Mouse (Mus musculus): ENCODE results near the gene Cad.

Gene Cad

DNA sequence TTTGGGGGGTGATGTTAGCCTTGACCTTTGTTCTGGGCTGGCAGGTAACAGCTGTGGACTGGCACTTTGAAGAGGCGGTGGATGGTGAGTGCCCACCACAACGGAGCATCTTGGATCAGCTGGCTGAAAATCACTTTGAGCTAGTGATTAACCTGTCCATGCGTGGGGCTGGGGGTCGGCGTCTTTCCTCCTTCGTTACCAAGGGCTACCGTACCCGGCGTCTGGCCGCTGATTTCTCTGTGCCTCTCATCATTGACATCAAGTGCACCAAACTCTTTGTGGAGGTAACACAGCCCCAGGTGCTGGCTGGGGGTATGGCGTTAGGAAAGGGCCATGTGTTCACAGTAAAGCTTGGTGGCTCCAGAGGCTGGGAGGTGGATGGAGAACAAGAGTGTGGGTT lies 17.2 kb downstream of the Cad start:
- DNase-seq, result no peak

DNA sequence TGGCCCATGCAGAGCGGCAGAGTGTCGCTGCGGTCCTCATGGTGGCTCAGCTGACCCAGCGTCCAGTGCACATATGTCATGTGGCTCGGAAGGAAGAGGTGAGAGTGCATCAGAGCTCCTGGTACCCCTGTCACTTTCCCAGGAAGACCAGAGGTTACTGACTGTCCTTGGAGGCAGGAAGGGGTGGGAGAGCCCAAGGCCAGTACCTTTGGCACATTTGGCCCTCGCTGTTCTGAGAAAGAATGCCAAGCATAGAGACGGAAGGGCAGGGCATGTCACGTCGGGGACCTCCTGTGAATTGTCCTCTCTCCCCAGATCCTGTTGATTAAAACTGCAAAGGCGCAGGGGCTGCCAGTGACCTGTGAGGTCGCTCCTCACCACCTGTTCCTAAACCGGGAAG lies 18.6 kb downstream of the Cad start:
- no peak for DNase-seq

DNA sequence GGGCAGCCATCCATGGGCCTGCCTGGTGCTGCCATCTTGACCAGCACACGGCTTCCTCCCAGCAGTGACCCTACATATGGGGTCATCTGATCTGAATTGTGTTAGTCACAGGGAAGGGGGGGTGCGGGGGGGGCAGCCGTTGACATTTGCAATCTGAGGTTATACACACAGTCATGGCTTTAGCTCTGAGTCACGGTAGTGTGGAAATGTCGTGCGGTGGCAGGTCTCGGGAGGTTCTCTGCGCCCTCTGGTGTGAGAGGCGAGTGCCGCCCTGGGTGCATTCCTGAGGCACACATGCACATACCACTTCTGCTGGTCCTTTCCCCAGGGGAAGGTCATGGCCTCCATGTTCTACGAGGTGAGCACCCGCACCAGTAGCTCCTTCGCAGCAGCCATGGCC lies 21.8 kb downstream of the Cad start:
- DNase-seq, result no peak

DNA sequence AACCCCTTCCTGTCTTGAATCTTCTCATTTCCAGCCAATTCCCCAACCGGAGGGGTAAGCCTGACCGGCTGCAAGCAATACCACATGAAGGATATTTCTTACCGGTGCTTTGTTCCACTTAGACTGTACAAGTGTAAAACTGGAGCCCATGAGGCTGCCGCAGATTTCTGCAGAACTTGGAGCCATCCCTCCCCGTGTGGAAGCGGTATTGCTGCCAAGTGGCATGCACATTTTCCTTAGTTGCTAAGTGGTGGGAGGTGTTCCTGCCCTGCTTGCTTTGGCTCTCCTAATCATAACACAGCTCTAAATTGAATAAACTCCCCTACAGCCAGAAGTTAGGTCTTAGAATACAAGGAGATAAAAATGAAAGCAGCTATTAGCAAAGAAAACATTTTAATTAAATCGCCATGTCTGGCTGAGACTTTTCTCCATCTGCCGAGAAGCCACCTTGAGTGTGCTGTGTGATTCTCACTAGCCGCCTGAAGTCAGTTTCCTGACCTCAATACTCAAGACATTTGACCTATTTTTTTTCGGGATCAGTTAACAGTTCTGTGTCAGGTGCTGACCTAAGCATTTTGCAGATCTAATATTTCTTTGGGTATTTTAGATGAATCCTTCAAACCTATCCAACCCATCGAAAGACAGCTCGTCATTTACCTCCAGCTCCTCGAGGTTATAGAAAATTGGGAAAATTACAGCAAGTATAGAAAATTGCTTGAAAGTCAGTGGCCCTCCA lies 25.6 kb downstream of the Cad start:
- no peak for DNase-seq

DNA sequence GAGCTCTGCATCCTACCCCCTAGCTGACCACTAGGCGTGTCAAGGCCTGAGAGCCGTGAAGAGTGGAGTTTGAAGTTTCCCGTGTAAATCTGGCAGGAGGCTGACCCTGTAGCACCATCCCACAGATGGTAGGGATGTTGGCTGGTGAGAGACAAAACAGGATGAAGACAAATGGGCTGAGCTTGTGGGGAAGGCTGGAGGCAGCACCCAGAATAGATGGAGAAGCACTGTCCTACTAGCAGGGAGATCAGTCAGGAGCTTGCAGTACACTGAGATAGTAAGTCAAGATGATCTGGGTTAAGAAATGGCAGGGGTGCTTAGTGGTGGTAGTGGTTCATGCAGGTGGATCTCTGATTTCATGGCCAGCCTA lies 26.2 kb downstream of the Cad start:
- DNase-seq, result no peak

DNA sequence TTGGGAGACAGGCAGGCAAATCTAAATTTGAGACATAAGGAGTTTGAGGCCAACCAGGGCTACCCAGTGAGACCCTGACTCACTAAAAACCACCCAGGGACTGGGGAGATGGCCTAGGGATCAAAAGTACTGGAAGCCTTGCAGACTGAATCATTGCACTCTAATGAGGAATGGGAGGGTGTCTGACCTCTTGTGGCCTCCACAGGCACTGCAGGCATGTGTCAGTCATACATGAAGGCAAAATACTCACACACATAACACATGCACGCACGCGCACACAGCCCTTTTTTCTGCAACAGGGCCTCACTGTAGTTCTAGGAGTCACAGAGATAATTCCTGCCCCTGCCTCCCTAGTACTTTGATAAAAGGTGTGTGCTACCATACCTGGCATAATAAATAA lies 26.8 kb downstream of the Cad start:
- DNase-seq, result peak; percentile 22 to 70

DNA sequence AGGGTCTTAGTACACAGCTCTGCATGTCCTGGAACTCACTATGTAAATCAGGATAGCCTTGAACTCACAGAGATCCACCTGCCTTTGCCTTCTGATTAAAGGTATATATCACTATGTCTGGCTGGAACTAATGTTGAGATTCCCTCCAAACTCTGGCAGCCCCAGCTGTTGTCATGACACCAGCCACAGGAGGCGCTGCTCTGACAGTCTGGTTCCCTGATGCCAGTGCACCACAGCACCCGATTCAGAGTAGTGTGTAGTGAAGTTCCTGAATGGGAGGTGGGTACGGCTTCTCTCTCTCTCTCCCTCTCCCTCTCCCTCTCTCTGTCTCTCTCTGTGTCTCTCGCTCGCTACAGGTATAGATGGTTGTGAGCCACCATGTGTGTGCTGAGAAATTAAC lies 27.8 kb downstream of the Cad start:
- DNase-seq, result peak; percentile 66 to 85

DNA sequence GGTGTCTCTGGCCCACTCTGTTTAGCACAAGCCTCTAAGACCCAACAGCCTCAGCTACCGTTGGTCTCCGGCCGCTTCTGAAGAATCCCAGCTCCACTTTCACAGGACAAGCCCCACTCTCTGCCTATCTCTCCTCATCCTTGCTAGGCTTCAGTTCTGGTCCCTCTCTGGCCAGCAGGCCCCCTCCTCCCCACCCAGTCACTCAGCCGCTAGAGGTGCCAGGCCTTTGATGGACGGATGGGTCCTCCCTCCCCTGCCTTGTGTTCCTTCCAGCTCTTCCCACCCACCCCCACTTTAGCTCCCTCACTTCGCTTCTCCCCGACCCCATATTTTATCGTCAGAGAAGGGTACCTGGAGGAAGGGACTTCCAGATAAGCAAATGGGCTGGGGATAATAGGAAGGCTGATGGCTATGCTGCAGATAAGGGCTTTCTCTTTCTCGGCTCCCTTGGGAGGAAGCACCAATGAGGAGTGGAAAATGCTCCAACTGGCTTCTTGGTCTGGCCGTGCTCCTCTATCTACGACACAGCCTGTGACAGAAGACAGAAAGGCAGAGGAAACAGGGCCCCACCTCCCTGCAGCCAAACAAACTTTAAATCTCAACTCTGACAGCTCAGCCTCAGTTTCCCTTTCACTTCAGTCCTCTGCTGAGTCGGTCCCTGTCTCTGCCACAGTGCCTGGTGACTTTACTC lies 28.5 kb downstream of the Cad start:
- DNase-seq, result peak; percentile 45 to 62

DNA sequence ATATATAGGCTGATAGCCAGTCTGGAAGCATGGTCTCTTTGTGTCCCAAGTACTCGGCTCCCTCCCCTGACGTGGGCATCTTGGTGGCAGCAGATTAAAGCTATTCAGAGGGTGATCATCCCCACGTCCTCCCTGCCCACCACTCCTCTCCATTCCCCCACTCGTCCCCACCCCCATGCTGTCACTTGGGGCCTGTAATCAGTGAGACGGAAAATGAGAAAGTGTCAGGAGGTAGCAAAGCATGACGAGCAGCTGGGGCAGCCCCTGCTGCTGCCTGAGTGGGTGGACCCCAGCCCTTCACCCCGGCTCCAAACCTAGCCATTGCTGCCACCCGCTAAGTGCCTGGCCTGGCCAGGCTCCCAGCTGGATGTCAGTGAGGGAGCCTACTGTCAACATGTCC lies 29.4 kb downstream of the Cad start:
- DNase-seq, result no peak

DNA sequence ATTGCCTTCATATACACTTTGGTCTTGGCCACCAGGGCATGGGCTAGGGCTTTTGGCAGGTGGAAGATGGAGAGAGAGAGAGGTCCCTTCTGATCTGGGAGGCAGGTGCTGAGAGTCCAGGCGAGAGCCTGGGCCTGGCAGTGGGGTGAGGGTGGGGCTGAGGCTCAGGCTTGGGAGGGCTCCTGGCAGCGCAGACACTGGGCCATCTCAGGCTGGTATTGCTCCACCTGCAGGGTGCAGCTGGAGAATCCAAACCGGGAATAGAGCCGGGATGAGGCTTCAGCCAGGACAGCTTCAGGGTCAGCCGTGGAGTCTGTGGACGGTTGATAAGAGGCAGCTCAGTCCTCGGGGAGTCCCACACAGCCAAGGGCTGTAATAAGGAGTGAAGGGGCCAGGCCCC lies 32.0 kb downstream of the Cad start:
- DNase-seq, result no peak

DNA sequence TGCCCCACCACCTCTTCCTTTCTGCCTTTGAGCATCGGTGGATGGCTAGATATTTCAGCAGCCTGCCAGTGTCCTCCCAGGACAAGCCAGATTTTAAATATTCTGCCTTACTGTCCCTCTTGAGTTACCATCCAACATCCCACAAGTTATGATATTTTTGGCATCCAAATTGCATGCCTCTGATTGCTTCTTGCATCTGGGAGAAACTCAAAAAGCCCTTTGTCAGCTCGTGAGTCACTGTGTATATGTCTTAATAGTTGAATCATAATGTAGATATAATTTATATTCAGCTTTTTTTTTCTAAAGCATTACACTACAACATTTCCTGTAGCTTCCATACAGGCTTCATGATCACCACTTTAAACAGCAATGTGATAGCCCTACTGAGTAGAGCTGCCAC lies 32.6 kb downstream of the Cad start:
- DNase-seq, result no peak

DNA sequence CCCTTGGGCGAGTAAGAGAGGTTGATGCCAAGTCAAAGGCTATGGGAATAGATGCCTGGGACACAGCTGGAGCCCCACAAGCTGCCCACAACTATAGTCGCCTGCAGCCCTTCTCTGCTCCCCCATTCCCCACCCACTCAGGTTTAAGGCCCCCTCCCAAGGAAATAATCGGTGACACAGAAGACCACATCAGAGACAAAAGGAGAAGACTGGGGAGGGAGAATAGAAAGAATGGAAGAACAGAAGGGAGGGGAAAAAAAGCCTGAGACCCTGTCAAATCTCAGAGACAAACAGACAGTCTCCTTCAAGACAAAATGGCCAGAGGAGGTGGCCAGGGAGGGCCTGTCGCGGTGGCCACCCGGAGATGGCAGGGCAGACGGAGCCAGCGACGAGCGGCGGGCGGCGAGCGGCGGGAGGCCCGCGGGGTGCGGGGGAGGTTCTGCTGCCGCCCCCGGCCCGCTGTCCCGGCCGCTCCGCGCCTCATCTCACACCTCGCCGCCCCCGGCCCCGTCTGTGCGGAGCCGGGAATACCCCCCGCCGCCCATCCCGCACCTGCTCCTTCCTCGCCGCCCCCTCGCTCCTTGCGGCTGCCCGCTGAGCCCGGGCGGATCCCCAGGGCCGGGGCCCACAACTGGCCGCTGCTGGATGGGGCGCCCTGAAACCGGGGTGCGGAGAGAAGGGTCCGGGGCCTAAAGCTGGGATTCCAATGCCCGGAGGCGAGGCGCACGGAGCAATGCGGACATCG lies 37.8 kb downstream of the Cad start:
- DNase-seq, result peak in 1 of 2 experiments; percentile 21

DNA sequence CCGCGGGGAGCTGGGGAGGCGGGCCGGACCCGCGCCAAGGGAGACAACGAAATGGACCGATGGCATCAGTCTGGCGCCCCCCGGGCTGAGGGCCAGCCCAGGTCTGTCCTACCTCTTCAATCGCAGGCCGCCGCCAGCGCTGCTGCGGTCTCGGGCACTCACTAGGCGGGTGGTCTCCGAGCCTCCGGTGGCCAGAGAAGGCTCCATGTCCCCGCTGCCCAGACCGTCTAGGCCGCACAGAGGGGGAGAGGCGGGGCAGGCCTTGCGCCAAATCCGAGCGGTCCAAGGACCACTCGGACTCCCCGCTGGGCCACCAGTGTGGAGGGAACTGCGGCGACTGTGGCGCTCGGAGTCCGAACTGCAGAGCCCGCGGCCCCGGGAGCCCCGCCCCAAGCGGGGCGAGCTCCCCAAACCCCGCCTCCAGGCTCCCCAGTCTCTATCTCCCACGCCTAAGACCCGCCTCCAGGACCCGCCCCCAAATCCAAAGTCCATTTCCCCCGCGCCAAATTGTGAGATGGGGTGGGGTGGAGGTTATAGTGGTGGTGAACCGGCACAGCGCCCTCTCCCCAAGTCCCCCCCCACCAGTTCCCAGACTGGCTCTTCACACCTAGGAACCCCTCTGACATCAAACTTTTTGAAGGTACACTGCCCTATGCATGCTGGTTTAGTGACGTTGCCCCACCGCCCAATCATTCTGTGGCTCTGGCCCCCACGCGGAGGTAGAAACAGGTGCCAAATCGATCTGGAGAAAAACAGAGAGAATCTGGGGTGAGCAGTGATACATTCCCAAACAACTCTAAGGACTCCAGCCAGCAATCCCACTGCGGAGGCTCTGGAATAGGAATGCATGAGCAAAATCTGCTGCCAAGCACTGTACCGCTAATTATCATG lies 38.8 kb downstream of the Cad start:
- peak; percentile 72 to 83 for DNase-seq

DNA sequence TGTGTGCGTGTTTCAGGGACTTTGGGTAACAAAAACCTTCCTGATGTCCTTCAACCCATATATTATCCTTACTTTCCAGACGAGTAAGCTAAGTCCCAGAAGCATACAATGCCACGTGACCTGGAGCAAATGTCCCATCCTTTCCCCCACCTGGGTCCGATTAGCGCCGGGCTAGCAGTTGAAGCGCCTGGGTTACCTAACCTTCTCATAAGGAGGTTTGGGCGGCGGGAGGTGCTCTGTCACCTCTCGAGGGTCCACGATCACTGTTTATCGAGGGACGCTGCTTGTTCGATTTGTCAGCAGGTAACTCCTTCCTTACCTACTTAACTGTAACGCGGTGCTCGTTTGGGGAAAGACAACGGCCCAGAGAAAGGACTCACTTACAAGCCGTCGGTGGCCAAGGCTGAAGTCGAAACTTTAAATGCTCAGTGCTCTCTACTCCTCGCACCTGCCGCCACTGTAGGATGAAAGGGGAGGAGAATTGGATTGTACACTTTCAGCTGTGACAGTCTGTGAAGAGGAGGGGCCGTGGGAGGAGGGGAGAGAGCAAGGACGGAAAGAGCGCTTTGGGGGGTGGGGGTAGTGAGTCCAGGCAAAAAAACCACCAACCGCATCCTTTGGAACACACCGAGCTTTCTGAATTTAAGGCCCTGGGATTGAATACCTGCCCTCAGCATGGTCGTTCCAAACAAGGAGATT lies 39.7 kb downstream of the Cad start:
- DNase-seq, result no peak

DNA sequence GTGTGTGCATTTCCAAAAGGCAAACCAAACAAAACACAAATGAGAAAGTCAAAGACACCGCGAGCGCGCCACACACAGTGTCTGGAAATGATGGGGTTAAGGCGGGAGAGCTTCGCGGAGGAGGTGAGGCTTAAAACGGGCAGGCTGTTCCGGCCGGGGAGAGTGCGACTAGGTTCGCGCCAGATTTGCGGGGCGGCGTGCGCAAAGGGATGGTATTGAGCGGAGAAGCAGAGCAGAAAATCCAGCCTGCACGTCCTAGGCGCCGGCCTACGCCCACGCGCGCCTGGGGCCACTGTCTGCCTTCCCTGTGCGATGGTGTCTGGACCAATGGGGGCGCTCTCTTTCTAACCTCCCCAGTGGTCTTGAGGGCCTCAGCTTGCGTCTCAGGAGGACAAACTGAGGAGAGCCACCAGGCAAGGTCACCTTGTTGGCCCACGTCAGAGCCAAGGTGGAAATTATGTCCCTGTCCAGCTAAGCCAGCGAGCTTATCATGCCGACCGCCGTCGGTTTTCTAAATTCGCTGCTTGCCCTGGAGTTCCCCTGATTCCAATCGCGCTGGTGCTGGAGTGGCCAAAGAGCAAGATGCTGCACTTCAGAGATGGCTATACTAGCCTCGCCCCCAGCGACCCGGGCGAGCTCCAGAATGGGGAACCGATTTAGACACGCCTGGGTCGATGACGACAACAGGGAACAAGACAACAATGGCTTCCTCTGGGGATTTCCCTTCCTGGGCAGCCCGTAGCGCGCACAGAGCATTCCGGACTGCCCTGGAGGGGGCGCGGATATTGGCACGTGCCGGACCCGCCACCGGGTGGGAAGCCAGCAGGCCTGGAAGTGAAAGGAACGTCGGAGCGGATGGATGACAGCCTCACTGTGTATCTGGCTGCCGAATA lies 40.5 kb downstream of the Cad start:
- peak; percentile 55 to 68 for DNase-seq

DNA sequence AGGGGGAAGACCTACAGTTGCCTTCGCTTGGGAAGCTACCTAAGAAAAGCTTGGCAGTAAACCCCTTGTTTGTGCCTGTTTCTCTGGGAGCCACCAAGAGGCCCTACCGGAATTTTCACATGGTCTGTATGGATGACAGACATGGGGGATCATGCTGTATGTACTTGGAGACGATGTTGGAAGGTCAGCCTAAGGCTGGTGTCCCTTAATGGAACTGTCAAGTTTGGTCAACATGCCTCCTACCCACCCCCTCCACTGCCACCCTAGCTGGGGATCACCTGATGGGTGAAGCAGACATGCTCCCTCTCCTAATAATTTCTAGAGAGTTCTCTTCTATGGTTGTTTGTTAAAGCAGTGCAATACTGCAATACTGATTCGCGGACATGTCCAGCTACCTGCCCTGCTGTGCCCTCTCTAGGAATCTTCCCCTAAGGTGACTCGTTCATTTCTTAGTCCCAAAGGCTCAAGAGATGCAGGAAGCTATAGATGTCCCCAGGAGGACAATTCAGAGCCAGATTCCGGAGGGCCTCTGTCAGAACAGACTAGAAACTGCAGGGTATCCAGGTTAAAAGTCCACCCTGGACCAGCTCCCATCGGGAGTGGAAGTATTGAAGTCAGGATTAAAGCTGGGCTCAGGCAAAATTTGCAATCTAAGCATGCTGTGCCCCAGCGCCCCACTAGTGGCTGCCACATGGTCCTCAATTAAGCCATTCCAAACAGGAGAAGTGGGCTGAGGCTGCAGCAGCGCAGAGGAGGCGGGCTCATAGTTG lies 41.3 kb downstream of the Cad start:
- no peak for DNase-seq

DNA sequence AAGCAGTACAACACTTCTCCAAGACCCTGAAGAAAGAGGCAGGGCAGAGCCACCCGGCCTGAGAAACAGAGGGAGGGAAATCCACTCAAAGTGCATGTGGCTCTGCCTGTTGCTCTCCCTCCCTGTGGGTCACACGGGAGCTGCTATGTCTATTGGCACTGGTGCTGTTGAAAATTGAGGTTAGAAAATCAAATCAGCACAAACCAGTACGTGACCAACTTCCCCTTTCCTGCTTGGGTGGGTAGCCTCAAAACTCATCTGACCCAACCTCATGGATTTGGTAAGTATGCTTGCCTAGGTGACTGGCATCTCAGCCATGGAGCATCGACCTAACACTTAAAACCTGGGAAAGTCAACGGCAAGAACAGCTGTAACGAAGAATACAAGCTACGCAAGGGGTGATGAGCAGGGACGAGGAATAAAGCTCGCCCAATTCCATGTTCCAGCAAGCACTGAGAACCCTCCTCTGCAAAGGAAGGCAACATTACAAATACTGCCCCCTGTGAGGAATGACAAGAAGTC lies 51.3 kb downstream of the Cad start, which contains the start of gene Dnajc5g:
Dnajc5g (plus strand) TSS at position 472 of the 522 bp plus-strand sequence.
- DNase-seq, result no peak

DNA sequence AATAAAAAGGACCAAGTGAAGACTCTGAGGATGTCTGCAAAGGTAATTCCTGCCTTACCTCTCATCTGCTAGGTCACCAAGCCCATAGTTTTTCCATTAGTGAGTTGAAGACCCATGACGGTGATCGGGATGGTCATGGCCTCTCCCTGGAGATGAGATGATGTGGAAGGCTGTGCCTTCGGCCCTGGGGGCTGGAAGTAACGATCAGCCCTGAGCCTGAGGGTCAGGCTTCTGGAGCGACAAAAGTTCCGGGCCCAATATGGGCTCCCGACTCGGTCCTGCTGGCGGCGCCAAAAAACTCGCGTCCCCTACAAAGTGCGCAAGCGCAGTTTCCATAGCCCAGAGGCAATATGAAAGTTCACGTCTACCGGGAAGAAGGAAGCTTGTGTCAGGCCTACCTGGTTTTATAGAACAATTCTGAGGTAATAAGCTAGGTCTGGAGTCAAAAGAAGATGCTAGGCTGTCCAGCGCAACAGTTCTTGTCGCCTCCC lies 53.5 kb downstream of the Cad start, which contains the start of gene Slc30a3:
Slc30a3 (minus strand) TSS at position 238 of the 491 bp plus-strand sequence.
- no peak for DNase-seq

DNA sequence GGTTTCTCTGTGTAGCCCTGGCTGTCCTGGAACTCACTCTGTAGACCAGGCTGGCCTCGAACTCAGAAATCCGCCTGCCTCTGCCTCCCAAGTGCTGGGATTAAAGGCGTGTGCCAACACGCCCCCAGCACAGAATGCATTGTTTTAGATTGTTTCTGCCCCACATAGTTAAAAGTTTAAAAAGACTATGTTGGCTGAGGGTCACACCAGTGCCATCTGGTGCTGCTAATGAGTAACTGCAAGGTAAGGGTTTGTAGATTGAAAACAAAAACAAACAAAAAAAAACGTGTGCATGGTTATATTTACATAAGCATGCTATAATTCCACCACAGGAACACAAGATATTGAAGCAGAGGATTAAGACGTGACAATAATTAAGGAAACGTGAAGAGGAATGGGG lies 56.2 kb downstream of the Cad start:
- peak; percentile 5 to 24 for DNase-seq

DNA sequence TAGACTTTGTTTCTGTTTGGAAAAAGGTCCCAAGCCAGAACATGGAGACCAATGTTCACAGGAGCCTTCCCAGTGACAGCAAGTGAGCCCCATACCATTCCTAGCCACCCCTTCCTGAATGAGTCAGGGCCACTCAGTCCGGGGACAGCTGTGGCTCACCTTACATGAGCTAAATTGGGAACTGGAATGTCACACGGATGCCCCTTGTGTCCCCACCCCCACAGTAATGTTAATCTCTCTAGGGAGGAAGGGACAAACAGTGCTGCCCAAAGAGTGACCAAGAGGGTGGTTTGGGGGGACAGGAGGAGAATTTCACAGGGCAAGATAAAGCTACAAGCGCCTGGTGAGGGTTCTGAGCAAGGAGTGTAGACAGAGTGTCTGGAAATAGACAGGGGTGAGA lies 61.8 kb downstream of the Cad start, which contains the start of gene Trim54:
Trim54 (plus strand) TSS at position 359 of the 400 bp plus-strand sequence.
- no peak for DNase-seq

All from kidney, postnatal 36 days (tissue).